Mouse (Mus musculus) stomach, embryonic 15.5 days (tissue): Measurements from ENCODE around the gene Panx3. TPM values are rescaled to one million over a fixed set of nuclear protein-coding genes. Genes with fewer than 3 reads are reported as not detected.

ENCODE experiments used
- ATAC-seq: fragments of 200-750 bp; cut with Nextera tagmentation; 2 replicates; pipeline ENCODE4 v1.8.0; 2017; ENCODE audit warnings: low read depth, moderate number of reproducible peaks, moderate TSS enrichment; ENCODE audit not compliant: insufficient read depth, low FRiP score
- H3K27ac ChIP-seq: fragments of 300-500 bp; sonication (generic); 2 replicates; pipeline ENCODE4 v1.5.1; 2015; ENCODE audit warnings: mild to moderate bottlenecking, inconsistent platforms
- H3K27me3 ChIP-seq: fragments of 300-500 bp; sonication (generic); replicated peaks from 2 replicates; pipeline ENCODE4 v1.6.1; 2015; ENCODE audit warnings: inconsistent platforms
- H3K36me3 ChIP-seq: fragments of 300-500 bp; sonication (generic); 2 replicates; pipeline ENCODE4 v1.6.1; 2015; ENCODE audit warnings: inconsistent platforms
- H3K4me1 ChIP-seq: fragments of 300-500 bp; sonication (generic); 2 replicates; pipeline ENCODE4 v1.6.1; 2015; ENCODE audit warnings: inconsistent platforms
- H3K4me2 ChIP-seq: fragments of 300-500 bp; sonication (generic); 2 replicates; pipeline ENCODE4 v1.6.1; 2015; ENCODE audit warnings: mild to moderate bottlenecking, inconsistent platforms
- H3K4me3 ChIP-seq: fragments of 300-500 bp; sonication (generic); replicated peaks from 2 replicates; pipeline ENCODE4 v1.5.1; 2015; ENCODE audit warnings: inconsistent platforms
- H3K9ac ChIP-seq: fragments of 300-500 bp; sonication (generic); 2 replicates; pipeline ENCODE4 v1.6.1; 2015; ENCODE audit warnings: inconsistent platforms
- H3K9me3 ChIP-seq: fragments of 300-500 bp; sonication (generic); 2 replicates; pipeline ENCODE4 v1.6.1; 2016; ENCODE audit warnings: inconsistent platforms
- WGBS: fragments of 180-500 bp; shearing (Covaris S2); methylation state at CpG from one replicate; pipeline ENCODE4 v1.1.7; 2015; 5-methylcytosine and 5-hydroxymethylcytosine counted together
- polyA plus RNA-seq: library from polyadenylated mRNA; unstranded; fragments of >200 nt; fragmentation: Nextera tagmentation; extraction: Ambion mirVana; gene quantifications from 2 replicates; pipeline ENCODE4 v1.2.1, GENCODE M21; 2015

The Panx3 gene
- not detected in 2 replicates for polyA plus RNA-seq

GRCm38 (mm10) chr9:37669115-37669514, at the start of gene Panx3:
Gene Panx3, minus strand, starts transcription at chr9:37669235.
- no peak within 1 kb of the TSS for H3K4me2 ChIP-seq
- no peaks in the 10 kb centered on the region for H3K36me3 ChIP-seq
- H3K27me3 ChIP-seq, result no peaks in the 10 kb centered on the region
- H3K4me3 ChIP-seq, result no peak within 1 kb of the TSS
- WGBS, result 61% methylated on average over 6 of the region's 6 CpGs
- no peaks in the 10 kb centered on the region for H3K9me3 ChIP-seq
- H3K9ac ChIP-seq, result no peak within 1 kb of the TSS
- no peak within 1 kb of the TSS for H3K27ac ChIP-seq
- H3K4me1 ChIP-seq, result no peaks in the 10 kb centered on the region
- no peak for ATAC-seq

GRCm38 (mm10) chr9:37716150-37716549, 47.1 kb upstream of the Panx3 start, which contains the start of gene Olfr160:
Gene Olfr160, minus strand, starts transcription at chr9:37716250.
- H3K9me3 ChIP-seq, result no peaks in the 10 kb centered on the region
- H3K4me3 ChIP-seq, result no peak within 1 kb of the TSS
- H3K27me3 ChIP-seq, result no peaks in the 10 kb centered on the region
- ATAC-seq, result no peak
- H3K27ac ChIP-seq, result no peak within 1 kb of the TSS
- H3K4me2 ChIP-seq, result no peak within 1 kb of the TSS
- no peaks in the 10 kb centered on the region for H3K36me3 ChIP-seq
- no peaks in the 10 kb centered on the region for H3K4me1 ChIP-seq
- WGBS, result 76% methylated on average over 1 of the region's 1 CpGs
- no peak within 1 kb of the TSS for H3K9ac ChIP-seq

GRCm38 (mm10) chr9:37689970-37690686, 21.1 kb upstream of the Panx3 start:
- no peak overlapping the region for H3K4me2 ChIP-seq
- no peak for ATAC-seq
- H3K4me1 ChIP-seq, result no peaks in the 10 kb centered on the region
- 58% methylated on average over 5 of the region's 5 CpGs for WGBS
- no peak overlapping the region for H3K9ac ChIP-seq
- no peaks in the 10 kb centered on the region for H3K9me3 ChIP-seq
- H3K4me3 ChIP-seq, result no peak overlapping the region
- no peak overlapping the region for H3K27ac ChIP-seq
- H3K36me3 ChIP-seq, result no peaks in the 10 kb centered on the region
- no peaks in the 10 kb centered on the region for H3K27me3 ChIP-seq

GRCm38 (mm10) chr9:37687941-37688303, 18.9 kb upstream of the Panx3 start:
- ATAC-seq, result no peak
- no peaks in the 10 kb centered on the region for H3K9me3 ChIP-seq
- H3K27me3 ChIP-seq, result no peaks in the 10 kb centered on the region
- 40% methylated on average over 3 of the region's 3 CpGs for WGBS
- no peak overlapping the region for H3K27ac ChIP-seq
- H3K9ac ChIP-seq, result no peak overlapping the region
- H3K4me1 ChIP-seq, result no peaks in the 10 kb centered on the region
- H3K36me3 ChIP-seq, result no peaks in the 10 kb centered on the region
- H3K4me2 ChIP-seq, result no peak overlapping the region
- no peak overlapping the region for H3K4me3 ChIP-seq

GRCm38 (mm10) chr9:37687288-37687940, 18.4 kb upstream of the Panx3 start:
- no peak overlapping the region for H3K4me3 ChIP-seq
- H3K27ac ChIP-seq, result no peak overlapping the region
- H3K36me3 ChIP-seq, result no peaks in the 10 kb centered on the region
- no peaks in the 10 kb centered on the region for H3K27me3 ChIP-seq
- ATAC-seq, result no peak
- H3K9ac ChIP-seq, result no peak overlapping the region
- H3K4me1 ChIP-seq, result no peaks in the 10 kb centered on the region
- no peak overlapping the region for H3K4me2 ChIP-seq
- 70% methylated on average over 3 of the region's 3 CpGs for WGBS
- H3K9me3 ChIP-seq, result no peaks in the 10 kb centered on the region

GRCm38 (mm10) chr9:37681123-37681522, 12.1 kb upstream of the Panx3 start:
- ATAC-seq, result no peak
- 95% methylated on average over 1 of the region's 1 CpGs for WGBS

GRCm38 (mm10) chr9:37675287-37675686, 6.3 kb upstream of the Panx3 start:
- no peak overlapping the region for H3K4me2 ChIP-seq
- 67% methylated on average over 4 of the region's 4 CpGs for WGBS
- H3K9ac ChIP-seq, result no peak overlapping the region
- no peaks in the 10 kb centered on the region for H3K9me3 ChIP-seq
- no peak for ATAC-seq
- H3K4me3 ChIP-seq, result no peak overlapping the region
- H3K27me3 ChIP-seq, result no peaks in the 10 kb centered on the region
- H3K4me1 ChIP-seq, result no peaks in the 10 kb centered on the region
- H3K27ac ChIP-seq, result no peak overlapping the region
- H3K36me3 ChIP-seq, result no peaks in the 10 kb centered on the region

More at GRCm38 (mm10) chr9:37681123-37681522, 12.1 kb upstream of the Panx3 start:
- H3K4me1 ChIP-seq, result no peaks in the 10 kb centered on the region
- H3K9ac ChIP-seq, result no peak overlapping the region
- no peaks in the 10 kb centered on the region for H3K36me3 ChIP-seq
- no peak overlapping the region for H3K4me2 ChIP-seq
- no peaks in the 10 kb centered on the region for H3K27me3 ChIP-seq
- no peak overlapping the region for H3K4me3 ChIP-seq
- no peak overlapping the region for H3K27ac ChIP-seq
- H3K9me3 ChIP-seq, result no peaks in the 10 kb centered on the region

GRCm38 (mm10) chr9:37670261-37670660, 1.2 kb upstream of the Panx3 start:
- H3K4me3 ChIP-seq, result no peak overlapping the region
- H3K27me3 ChIP-seq, result no peaks in the 10 kb centered on the region
- no peak overlapping the region for H3K4me2 ChIP-seq
- 77% methylated on average over 3 of the region's 3 CpGs for WGBS
- no peaks in the 10 kb centered on the region for H3K4me1 ChIP-seq
- no peak overlapping the region for H3K27ac ChIP-seq
- H3K36me3 ChIP-seq, result no peaks in the 10 kb centered on the region
- H3K9ac ChIP-seq, result no peak overlapping the region
- ATAC-seq, result no peak
- H3K9me3 ChIP-seq, result no peaks in the 10 kb centered on the region

- no peaks in the 10 kb centered on the region for H3K9me3 ChIP-seq
- no peak for ATAC-seq
- H3K9ac ChIP-seq, result no peak overlapping the region
- H3K4me1 ChIP-seq, result no peaks in the 10 kb centered on the region
- WGBS, result 48% methylated on average over 4 of the region's 4 CpGs
- no peak overlapping the region for H3K4me3 ChIP-seq
- no peak overlapping the region for H3K4me2 ChIP-seq
- no peaks in the 10 kb centered on the region for H3K27me3 ChIP-seq
- H3K36me3 ChIP-seq, result no peaks in the 10 kb centered on the region
- H3K27ac ChIP-seq, result no peak overlapping the region
Observed at GRCm38 (mm10) chr9:37669678-37670077, 643 bp upstream of the Panx3 start.

- no peak for ATAC-seq
- no peaks in the 10 kb centered on the region for H3K36me3 ChIP-seq
- H3K9ac ChIP-seq, result no peak overlapping the region
- no peaks in the 10 kb centered on the region for H3K4me1 ChIP-seq
- H3K27ac ChIP-seq, result no peak overlapping the region
- H3K4me2 ChIP-seq, result no peak overlapping the region
- H3K9me3 ChIP-seq, result no peaks in the 10 kb centered on the region
- H3K27me3 ChIP-seq, result no peaks in the 10 kb centered on the region
- H3K4me3 ChIP-seq, result no peak overlapping the region
- 76% methylated on average over 7 of the region's 7 CpGs for WGBS
Observed at GRCm38 (mm10) chr9:37666045-37666444, 3.0 kb downstream of the Panx3 start.

GRCm38 (mm10) chr9:37664604-37665003, 4.4 kb downstream of the Panx3 start:
- Histone ChIP-seq H3K27me3 (no peaks in the 10 kb centered on the region), H3K4me3 (no peak overlapping the region), H3K27ac (no peak overlapping the region), H3K4me1 (no peaks in the 10 kb centered on the region), H3K36me3 (no peaks in the 10 kb centered on the region), H3K9me3 (no peaks in the 10 kb centered on the region), H3K4me2 (no peak overlapping the region), H3K9ac (no peak overlapping the region)
- no peak for ATAC-seq
- WGBS, result 62% methylated on average over 2 of the region's 2 CpGs

GRCm38 (mm10) chr9:37663210-37663609, 5.8 kb downstream of the Panx3 start:
- no peak overlapping the region for H3K4me3 ChIP-seq
- H3K4me2 ChIP-seq, result no peak overlapping the region
- H3K27ac ChIP-seq, result no peak overlapping the region
- H3K9ac ChIP-seq, result no peak overlapping the region
- ATAC-seq, result no peak
- WGBS, result 52% methylated on average over 1 of the region's 1 CpGs
- H3K4me1 ChIP-seq, result no peaks in the 10 kb centered on the region
- no peaks in the 10 kb centered on the region for H3K36me3 ChIP-seq
- H3K9me3 ChIP-seq, result no peaks in the 10 kb centered on the region
- H3K27me3 ChIP-seq, result no peaks in the 10 kb centered on the region
